Mouse (Mus musculus) adrenal gland, postnatal 36 days (tissue): ENCODE data around the gene Pitx3. TPM values are rescaled to one million over a fixed set of nuclear protein-coding genes. Genes with fewer than 3 reads are reported as not detected.

Experiments used
- total RNA-seq, 2 experiments: library from RNA; stranded (reverse); gene quantifications; 2 replicates each; pipeline ENCODE4 v1.2.3; 2021

Pitx3 gene
- total RNA-seq, 2 experiments from 2014 or later = 0.26 TPM; not detected in 1

Other genes with a start within 250 kb of the Pitx3 start
- gene Armh3, start 149.8 kb downstream of the Pitx3 start, total RNA-seq = 10 to 100 TPM; 12.9 to 17.9 TPM
- gene Hps6, start 144.8 kb downstream of the Pitx3 start, total RNA-seq = 10 to 100 TPM; 13.8 to 19.7 TPM
- gene Pprc1, start 103.4 kb downstream of the Pitx3 start, total RNA-seq = 10 to 100 TPM; 28.6 to 49.3 TPM
- 10 to 100 TPM; 57.5 to 64.0 TPM for gene Ldb1, start 103.1 kb downstream of the Pitx3 start, total RNA-seq
- 10 to 100 TPM; 42.0 to 56.0 TPM for gene Nolc1, start 72.5 kb downstream of the Pitx3 start, total RNA-seq
- 10 to 100 TPM in 1 of 2 experiments, 1 to 10 TPM in 1; 6.1 to 26.5 TPM for gene Elovl3, start 16.4 kb downstream of the Pitx3 start, total RNA-seq
- 10 to 100 TPM; 60.6 to 77.4 TPM for gene Gbf1, start 4.2 kb upstream of the Pitx3 start, total RNA-seq
- gene Nfkb2, start 156.0 kb upstream of the Pitx3 start, total RNA-seq = 10 to 100 TPM; 39.9 to 42.6 TPM
- gene Psd, start 178.8 kb upstream of the Pitx3 start, total RNA-seq = 1 to 10 TPM; 6.0 to 7.5 TPM
- gene Fbxl15, start 179.9 kb upstream of the Pitx3 start, total RNA-seq = 10 to 100 TPM in 1 of 2 experiments, 1 to 10 TPM in 1; 9.2 to 10.0 TPM
- gene Cuedc2, start 190.4 kb upstream of the Pitx3 start, total RNA-seq = 10 to 100 TPM; 74.7 to 77.8 TPM
- gene Mfsd13a, start 192.8 kb upstream of the Pitx3 start, total RNA-seq = 1 to 10 TPM; 5.2 to 7.5 TPM
- gene 2310034G01Rik, start 202.0 kb upstream of the Pitx3 start, total RNA-seq = 1 to 10 TPM; 1.3 TPM
- 100 to 1,000 TPM; 107 to 111 TPM for gene Actr1a, start 247.4 kb upstream of the Pitx3 start, total RNA-seq
- gene Sufu, start 248.6 kb upstream of the Pitx3 start, total RNA-seq = 10 to 100 TPM; 24.2 to 25.4 TPM